Mouse (Mus musculus): ENCODE measurements around the gene Adora2b.
"Not testable (repeated sequence)": the region's sequence is repeated elsewhere in the genome, so short reads cannot be mapped to it uniquely, and the experiment has no call there.

The Adora2b gene

DNA sequence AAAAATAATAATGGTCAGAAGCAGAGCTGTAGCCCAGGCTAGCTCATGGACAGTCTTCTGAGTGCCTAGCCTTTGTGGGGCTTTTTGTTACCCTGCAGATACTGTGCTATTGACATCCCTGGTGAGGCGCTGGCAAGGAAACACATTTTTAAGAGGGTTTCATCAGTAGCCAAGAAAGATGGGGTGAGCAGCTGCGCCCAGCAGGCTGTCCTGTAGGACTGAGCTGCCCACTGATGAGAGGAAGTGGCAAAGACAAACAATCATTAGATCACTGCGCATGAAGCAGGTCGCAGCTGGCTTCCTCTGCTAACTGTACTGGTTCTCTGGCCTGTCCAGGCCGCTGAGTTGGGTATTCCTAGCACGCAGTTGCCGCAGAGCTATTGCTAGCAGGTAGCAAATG lies 14.8 kb downstream of the Adora2b start:
- DNase-seq (ENCODE audit: low spot score) = no peak

DNA sequence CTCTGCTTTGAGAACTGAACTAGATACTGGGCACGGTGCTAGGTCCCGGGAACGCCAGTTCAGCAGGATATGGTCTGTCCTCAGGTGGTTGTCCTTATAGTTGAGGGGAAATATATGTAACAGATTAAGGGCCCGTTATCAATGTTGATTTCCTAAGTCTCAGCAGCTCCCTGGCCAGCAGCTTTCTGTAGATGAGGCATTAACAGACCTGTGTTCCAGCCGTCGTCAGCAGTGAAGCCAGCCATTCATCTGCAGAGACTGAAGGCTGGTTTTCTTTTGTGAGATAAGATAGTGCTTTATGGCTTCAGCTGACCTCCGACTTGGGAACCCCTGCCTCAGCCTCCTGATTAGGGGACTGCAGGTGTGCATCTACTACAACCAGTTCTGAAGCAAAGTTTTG lies 15.2 kb downstream of the Adora2b start:
- no peak for DNase-seq (ENCODE audit: low spot score)

DNA sequence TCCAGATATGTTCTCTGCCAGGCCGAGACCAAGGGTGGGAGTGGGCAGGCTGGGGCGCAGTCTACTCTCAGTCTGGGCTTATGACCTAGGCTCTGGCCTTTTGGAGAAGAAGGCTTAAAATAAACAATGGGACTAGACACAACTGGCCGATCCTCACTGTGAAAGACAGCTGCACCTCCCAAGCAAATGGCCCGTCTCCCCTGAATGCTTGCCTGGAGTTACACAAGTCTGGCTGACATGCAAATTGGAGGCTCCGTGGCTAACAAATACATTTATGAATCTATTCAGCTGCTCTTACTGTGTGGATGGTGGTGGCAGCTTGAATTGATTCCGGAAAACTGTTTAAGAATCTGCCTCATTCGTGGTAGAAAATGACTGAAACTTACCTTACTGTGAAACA lies 16.9 kb downstream of the Adora2b start:
- no peak for DNase-seq (ENCODE audit: low spot score)

DNA sequence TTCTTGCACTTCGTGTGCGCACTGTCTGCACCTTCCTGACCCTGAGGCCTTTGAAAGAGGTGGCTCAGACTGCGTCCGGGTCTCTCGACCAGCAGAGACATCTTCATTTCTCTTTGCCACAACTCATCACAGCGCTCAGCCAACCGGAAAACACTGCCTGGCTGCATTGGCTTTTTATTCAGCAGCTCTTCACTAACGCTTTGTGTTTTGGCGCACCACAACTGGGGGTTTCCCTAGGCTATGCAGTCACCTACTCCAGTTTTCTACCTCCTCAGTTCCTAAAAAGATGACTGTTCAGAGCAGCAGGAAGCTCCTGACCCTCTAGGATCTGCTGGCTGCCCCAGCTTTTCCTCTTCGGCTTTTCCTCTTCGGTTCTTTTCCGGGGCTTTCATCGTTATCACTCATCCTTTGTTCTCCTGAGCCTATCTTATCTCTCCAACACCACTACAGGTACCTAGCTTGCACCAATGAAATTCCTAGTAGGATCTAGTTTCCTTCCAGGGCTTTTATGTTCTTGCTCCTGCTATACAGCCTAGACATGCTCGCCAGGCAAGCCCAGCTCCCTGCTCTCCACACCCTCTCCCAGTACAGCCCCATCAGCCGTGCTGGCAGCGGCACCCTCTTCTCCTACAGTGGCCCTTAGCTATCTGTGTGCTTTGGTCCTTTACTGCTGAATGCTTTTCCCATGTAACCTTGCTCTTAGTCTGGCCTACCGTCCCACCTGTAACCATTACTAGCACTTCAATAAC lies 17.9 kb downstream of the Adora2b start:
- no peak for DNase-seq (ENCODE audit: low spot score)

DNA sequence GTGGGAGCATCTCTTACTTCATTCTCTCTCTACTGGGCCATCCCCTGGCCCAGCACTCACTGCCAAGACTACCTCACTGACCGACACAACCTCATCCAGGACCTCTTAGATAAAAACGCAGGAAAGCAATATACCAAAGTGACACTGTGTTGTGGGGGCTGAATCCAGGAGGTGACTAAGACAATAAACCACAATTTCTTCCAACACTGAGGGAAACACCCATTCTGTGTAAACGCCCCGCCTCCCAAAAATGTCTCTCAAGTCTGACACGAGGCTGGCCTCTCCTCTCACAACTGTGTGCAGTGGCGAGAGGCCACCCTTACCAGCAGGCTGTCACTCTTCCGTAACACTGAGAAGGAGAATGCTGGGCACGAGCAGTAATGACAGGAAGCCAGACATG lies 19.6 kb downstream of the Adora2b start:
- no peak for DNase-seq (ENCODE audit: low spot score)

DNA sequence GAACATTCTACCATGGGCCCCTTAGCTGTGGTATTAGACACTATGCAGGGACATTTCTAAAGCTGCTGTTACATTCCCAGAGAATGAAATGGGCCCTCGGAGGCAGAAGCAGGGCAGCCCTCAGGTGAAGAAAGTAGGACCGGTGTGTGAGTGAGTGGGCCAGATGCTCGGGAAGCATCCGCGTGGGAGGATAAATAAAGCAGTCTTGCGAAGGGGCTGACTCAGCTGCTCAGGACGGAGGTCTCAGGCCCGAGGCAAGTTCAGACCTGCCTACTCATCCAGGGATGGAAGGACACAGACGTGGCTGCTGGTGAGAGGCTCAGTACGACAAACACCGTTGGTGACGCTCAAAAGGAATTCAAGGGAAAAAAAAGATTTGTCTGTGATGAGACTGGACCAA lies 20.3 kb downstream of the Adora2b start:
- DNase-seq (ENCODE audit: low spot score) = no peak

DNA sequence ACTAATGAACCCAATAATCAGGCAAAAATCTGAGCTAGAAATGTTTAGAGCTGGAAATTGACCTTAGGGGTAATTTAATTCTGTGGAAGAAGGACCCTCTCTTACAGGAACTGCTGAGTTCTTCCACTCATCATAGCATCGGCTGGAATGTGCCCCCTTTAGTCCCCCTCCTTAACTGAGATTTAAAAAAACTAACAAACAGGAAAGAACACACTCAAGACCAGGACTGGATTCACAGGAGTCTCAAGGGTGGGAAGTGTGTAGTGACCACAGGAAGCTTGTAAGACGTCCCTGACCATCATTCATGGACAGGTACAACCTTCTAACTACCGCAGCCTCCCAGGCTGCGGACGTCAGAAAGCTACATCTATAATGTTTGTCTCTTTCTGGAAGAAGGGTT lies 22.1 kb downstream of the Adora2b start:
- no peak for DNase-seq (ENCODE audit: low spot score)

DNA sequence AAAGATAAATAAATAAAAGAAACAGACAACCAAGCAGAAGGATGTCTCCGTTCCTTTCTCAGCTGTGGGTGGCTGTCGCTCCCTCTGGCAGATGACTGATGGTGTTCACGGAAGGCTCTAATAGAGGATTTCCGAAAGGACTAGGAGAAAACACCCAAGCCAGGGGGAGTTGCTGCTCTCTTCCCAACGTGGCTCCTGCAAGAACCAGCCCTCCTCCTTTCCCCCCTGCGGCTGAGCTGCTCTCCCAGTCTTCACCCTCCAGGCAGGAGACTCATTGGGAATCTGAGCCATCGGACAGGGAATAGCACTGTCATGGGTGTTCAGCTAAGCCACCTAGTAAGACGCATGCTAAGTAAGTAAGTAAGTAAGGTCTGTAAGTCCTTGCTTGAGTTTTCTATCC lies 28.3 kb downstream of the Adora2b start:
- no peak for DNase-seq (ENCODE audit: low spot score)

DNA sequence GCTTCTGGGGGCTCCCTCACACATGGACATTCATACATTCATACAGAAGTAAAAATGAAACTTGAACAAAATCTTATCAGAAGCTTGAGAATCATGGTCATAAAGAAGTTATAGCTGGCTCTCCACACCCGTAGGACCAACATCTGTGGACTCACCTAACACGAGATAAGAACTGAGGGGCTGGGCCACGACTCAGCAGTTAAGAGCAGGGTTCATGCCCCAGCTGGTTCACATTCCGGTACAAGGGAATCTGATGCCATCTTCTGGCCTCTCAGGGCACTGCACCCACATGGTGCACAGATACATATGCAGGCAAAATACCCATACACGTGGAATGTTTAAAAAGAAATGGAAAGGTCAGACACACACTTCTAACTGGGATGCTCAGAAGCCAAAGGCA lies 29.2 kb downstream of the Adora2b start:
- DNase-seq (ENCODE audit: low spot score) = no peak

DNA sequence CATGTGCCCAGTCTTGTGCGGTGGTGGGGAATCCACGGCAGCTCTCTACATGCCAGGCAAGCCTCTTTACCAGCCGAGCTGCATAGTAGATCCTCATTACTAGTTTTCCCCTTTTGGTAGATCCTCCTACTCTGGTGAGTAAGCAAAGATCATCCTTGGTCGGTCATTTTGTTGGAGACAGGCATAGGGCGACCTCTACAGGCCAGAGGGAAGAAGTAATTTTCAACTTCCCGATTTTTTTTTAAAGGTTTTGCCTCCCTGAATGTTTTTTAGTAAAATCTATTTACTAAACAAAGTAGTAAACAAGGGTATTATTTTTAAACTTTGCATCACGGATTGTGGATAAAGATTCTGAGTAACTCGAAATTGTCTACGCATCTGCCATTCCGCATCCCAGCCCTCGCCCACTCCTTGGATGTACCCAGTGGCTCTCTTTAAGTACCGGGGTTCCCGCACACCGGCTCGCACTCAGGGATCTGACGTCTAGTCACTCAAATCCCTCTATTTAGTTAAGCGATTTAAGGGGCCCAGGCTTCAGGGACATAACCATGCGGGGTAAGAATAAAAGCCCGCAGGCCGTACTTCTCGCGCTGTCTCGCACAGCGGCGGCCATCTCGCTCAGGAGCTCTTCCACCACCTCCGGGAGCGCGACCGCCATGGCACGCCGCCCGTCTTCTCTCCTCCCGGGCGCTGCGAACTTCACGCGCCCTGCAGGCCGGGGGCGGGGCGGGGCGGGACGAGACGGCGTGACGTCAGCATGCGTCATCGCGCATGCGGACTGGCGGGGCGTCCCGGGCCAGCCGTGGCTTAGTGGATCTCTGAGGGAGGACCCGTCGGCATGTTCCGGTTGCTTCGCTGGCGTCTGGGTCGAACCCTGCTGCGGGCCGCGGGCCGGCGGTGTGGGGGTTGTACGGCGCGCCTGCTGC lies 32.2 kb downstream of the Adora2b start, which contains the start of the genes Zswim7 and Ttc19:
Gene Zswim7 (minus strand): TSS at position 701 of the 926 bp plus-strand sequence.
Gene Ttc19 (plus strand): TSS at position 799 of the 926 bp plus-strand sequence.
- peak; percentile 75 for DNase-seq (ENCODE audit: low spot score)

DNA sequence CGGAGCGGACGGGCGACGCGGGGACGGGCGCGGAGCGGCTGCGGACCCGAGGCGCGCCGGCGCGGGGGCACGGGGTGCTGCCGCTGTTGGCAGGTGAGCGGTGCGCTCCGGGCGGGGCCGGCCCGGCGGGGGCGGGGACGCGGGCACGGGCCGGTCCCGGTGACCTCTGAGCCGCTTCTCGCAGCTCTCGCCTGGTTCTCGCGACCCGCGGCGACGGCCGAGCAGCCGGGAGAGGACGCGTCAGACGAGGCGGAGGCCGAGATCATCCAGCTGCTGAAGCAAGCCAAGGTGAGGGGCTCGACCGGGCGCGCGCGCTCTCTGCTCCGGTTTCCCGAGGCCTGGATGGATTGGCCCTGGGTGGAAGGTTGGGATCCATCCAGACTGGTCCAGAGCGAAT lies 32.8 kb downstream of the Adora2b start:
- peak; percentile 25 for DNase-seq (ENCODE audit: low spot score)

DNA sequence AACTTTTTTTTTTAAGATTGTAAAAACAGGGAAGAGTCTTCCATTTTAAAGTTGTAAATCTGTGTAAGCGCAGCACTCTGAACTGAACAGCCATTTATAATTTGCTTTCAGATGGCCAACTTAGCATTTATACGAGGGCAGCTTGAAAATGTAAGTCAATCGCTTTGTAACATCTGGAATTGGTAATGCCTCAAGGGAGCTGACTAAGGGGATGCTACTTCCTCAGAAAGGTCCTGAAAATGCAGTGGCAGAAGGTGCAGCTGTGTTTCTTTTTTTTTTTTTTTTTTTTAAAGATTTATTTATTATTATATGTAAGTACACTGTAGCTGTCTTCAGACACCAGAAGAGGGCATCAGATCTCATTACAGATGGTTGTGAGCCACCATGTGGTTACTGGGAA lies 35.2 kb downstream of the Adora2b start:
- not testable (repeated sequence) for DNase-seq (ENCODE audit: low spot score)

DNA sequence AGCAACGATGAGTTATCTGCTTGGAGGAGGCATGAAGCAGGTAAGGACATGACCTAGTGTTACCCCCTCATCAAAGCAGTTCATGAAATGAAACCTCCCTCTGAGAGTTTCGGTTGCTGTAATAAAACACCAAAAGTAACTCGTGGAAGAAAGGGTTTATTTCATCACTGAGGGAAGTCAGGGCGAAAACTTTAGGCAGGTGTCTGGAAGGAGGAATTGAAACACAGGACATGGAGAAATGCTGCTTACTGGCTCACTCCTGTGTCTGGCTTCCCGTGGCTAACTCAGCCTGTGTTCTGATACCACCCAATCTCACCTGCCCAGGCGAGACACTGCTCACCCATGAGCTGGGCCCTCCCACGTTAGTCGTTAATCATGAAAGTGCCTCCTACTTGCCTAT lies 36.2 kb downstream of the Adora2b start:
- no peak for DNase-seq (ENCODE audit: low spot score)

DNA sequence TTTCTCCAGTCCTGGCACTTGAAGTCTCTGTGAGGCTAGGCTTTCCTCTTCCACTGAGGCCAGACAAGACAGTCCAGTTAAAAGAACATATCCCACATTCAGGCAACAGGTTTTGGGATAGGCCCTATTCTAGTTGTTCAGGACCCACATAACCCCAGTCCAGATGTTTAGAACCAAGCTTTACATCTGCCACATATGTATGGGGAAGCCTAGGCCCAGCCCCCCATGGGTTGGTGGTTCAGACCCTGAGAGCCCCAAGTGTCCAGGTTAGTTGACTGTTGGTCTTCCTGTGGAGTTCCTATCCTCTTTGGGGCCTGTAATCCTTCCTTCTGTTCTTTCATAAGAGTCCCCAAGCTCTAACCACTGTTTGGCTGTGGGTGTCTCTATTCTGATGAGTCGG lies 38.9 kb downstream of the Adora2b start:
- no peak for DNase-seq (ENCODE audit: low spot score)

DNA sequence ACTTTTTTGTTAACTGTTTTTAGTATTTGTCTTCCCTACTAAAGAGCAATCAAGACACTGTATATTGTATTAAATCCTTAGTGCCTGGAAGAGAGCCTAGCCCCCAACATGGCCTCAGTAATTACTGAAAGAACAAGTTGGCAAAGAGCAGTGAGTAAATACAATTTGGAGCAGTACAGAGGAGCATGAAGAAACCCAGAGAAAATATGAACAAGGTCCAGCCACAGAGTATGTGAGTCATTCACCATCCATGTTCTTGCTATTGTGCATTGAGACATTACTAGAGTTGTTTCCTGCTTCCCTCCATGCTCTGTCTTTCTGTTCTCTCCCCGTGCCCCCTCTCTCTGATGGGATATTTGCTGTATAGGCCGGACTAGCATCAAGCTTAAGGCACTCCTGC lies 45.3 kb downstream of the Adora2b start:
- no peak for DNase-seq (ENCODE audit: low spot score)

DNA sequence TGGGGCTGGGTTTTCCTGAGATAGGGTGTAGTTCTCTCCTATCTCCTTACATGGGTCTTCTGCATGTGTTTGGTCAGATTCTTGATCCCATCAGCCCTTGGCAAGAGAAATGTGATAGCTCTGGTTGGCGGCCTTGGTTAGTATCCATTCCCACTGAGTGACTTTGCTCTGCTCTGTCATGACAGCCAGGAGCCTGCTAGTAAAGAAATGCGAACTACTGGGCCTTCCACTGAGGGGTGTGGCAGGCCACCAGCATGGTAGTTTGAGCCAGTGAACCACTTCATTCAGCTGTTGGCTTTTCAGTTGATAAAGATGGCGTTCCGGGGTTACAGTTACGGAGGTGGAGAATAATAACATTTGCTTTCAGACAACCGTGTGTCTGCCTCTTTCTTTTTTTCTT lies 50.1 kb downstream of the Adora2b start:
- DNase-seq (ENCODE audit: low spot score) = no peak

DNA sequence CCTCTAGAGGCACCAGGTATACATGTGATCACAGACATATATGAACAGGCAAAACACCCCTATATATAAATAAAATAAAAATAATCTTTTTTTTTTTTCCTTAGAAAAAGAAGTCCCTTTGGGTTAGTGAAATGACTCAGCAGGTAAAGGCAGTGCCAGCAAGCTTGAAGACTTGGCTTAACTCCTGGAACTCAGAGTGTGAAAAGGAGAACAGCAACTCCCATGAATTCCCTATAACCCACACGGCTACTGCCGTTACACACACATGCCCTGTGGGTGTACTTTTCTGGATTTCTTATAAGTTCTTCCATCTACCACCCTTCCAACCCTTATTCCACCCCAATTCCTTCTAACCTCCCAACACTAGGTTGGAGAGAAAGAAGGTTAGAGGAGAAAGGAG lies 57.1 kb downstream of the Adora2b start:
- DNase-seq (ENCODE audit: low spot score) = no peak

DNA sequence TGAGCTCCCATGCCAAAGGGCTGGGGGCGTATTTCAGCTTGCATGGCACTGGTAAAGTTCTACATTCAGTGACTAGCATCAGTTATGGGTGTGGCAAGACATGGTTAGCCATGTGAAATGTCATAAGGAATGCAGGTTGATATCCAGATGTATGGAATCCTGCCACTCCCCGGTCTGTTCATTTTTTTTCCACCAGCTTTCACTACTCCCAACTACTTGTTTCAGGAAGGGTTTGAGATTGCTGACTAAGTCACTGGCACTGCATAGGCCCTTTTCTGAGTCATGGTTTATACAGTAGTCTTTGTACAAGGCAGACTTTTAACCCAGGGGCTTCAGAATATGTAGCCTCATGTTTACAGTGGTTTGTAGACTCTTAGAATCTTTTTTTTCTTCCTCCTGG lies 60.5 kb downstream of the Adora2b start:
- DNase-seq (ENCODE audit: low spot score) = no peak

DNA sequence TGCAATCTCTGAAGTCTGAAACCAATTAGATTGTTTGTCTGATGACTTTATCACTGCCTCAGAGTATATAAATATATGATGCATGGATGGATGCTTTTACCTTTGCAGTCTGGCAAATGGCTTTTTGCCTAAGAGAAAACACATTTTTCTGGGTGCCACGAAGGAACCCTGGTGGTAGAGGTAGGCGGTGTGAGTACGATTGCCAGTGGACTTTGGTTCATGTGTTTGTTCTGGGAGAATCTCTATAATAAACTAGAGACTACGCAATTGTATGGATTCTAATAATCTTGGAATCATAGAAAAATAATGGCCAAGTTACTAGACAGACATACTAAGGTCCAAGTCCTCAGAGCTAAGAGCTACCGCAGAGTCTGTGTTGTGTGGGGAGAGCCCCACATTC lies 66.2 kb downstream of the Adora2b start:
- DNase-seq (ENCODE audit: low spot score) = no peak

All from urinary bladder, postnatal 10 days (tissue).